Mouse (Mus musculus) olfactory bulb, adult 2 months (tissue): ENCODE data around the gene Zmynd10. TPM values are rescaled to one million over a fixed set of nuclear protein-coding genes. Genes with fewer than 3 reads are reported as not detected.

Source experiments
- H3K27ac ChIP-seq: fragments of 200-500 bp; 2 replicates; pipeline ENCODE4 v1.5.1; 2012; ENCODE audit warnings: low read depth, low read length; ENCODE audit not compliant: insufficient read depth
- H3K4me1 ChIP-seq: fragments of 200-500 bp; 2 replicates; pipeline ENCODE4 v1.6.1; 2012; ENCODE audit warnings: low read length; ENCODE audit not compliant: control insufficient read depth, insufficient read depth
- H3K4me3 ChIP-seq: fragments of 200-500 bp; 2 replicates; pipeline ENCODE4 v1.5.1; 2012; ENCODE audit warnings: mild to moderate bottlenecking, low read depth, low read length, moderate library complexity; ENCODE audit not compliant: insufficient read depth
- CTCF ChIP-seq: fragments of 200-500 bp; IDR thresholded peaks from 2 replicates; pipeline ENCODE4 v1.5.1; 2012; ENCODE audit warnings: low read depth, mild to moderate bottlenecking, low read length, moderate library complexity; ENCODE audit not compliant: insufficient read depth
- POLR2A ChIP-seq: fragments of 200-500 bp; IDR thresholded peaks from 2 replicates; pipeline ENCODE4 v1.6.1; 2012; ENCODE audit warnings: mild to moderate bottlenecking, low read depth, low read length, moderate library complexity; ENCODE audit not compliant: insufficient read depth
- whole genome bisulfite sequencing: fragments of 180-500 bp; shearing (Covaris S2); methylation state at CpG from one replicate; pipeline ENCODE4 v1.1.7; 2018; 5-methylcytosine and 5-hydroxymethylcytosine counted together
- polyA plus RNA-seq: library from polyadenylated mRNA; stranded (reverse); fragments of >200 nt; gene quantifications from 2 replicates; pipeline ENCODE4 v1.2.4, GENCODE M21; 2012; ENCODE audit warnings: low replicate concordance; ENCODE audit not compliant: missing spikeins, insufficient read depth, insufficient read length

Zmynd10 gene
- polyA plus RNA-seq, 1 experiment: not detected

DNA sequence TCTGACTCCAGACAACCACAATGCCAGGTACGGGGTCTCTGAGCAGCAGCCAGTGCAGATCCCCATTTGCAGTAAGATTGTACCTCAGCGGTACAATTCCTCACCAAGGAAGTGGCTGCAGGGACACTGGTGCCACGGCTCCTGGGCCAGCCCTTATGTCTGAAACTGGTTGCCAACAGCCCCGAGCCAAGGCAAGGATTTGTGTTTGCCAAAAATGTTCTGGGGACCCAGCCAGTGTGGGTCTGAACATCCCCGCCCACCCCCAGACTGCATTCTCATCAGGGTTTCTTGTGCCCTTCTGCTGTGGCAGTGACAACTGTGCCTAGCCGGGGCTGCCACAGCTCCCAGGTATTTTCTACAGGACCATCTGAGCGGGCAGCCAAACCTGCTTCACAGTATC, 8.9 kb upstream of the Zmynd10 start:
- no peak for TF ChIP-seq POLR2A
- no peak for TF ChIP-seq CTCF
- no peak overlapping the region for H3K27ac ChIP-seq
- H3K4me1 ChIP-seq: peaks cover 34% of the 10 kb centered on the region
- H3K4me3 ChIP-seq: no peak overlapping the region
- WGBS: 52% methylated on average over 7 of the region's 7 CpGs

DNA sequence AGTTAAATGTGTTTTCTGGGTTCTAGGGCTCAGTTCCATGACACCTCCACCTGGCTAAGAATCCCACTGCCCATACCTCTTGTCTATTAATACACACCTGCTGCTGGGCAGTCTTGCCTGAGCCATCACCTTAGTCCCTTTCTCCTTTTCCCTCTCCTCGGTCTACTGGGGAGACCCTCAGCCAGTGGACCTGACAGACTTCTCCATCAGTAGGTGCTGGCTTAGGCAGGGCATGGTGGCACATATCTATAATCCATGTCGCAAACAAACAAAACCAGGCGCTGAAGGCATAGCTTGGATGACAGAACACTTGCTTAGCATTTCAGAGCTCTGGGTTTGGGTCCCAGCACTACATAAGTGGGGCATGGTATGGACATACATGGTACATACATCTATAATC, 8.4 kb upstream of the Zmynd10 start:
- H3K27ac ChIP-seq: no peak overlapping the region
- H3K4me1 ChIP-seq: peaks cover 34% of the 10 kb centered on the region
- WGBS: 93% methylated on average over 3 of the region's 3 CpGs
- TF ChIP-seq POLR2A (no peak), CTCF (no peak)
- no peak overlapping the region for H3K4me3 ChIP-seq

DNA sequence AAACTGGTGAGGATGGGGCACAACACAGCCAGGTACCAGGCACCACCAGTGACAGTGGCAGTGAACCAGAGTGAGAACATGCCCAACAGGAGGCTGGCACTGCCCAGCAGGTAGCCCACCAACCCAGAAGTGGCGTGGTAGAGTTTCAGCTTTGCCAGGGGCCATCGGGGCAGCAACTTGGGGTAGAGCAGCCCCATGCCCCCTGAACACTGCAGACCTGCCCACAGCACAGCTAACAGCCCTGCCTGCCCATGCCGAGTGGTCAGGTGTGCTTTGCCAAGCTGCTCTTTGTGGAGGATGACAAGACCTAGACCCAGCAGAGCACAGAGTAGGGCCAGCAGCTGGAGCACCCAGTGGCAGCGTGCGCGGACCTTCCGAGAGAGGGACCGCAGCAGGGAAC, 7.2 kb upstream of the Zmynd10 start:
- WGBS: 93% methylated on average over 8 of the region's 8 CpGs
- peaks cover 35% of the 10 kb centered on the region for H3K4me1 ChIP-seq

DNA sequence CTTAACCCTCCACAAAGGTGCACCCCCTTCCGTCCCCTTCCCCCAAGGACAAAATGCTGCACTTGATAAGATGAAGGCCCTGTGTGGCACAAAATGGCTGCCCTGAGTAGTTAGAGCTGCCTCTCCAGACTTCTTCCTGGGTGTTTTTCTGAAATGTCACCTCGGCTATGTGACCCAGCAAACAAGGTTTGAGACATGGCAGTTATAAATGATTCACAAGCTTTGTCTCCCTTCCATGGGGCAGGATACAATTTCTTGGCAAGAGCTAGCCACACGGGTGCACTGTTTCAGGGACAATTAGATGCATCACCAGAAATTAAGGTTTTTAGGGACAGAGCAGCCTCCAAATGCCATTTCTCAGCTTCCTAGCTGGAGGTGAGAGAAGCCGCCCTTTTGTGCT, 6.7 kb upstream of the Zmynd10 start:
- Histone ChIP-seq H3K4me3 (no peak overlapping the region), H3K4me1 (peaks cover 36% of the 10 kb centered on the region), H3K27ac (no peak overlapping the region)
- no peak for TF ChIP-seq CTCF
- no peak for TF ChIP-seq POLR2A
- 67% methylated on average over 4 of the region's 4 CpGs for WGBS

More for the DNA sequence above, 7.2 kb upstream of the Zmynd10 start:
- H3K4me3 ChIP-seq: no peak overlapping the region
- no peak overlapping the region for H3K27ac ChIP-seq
- no peak for TF ChIP-seq POLR2A

DNA sequence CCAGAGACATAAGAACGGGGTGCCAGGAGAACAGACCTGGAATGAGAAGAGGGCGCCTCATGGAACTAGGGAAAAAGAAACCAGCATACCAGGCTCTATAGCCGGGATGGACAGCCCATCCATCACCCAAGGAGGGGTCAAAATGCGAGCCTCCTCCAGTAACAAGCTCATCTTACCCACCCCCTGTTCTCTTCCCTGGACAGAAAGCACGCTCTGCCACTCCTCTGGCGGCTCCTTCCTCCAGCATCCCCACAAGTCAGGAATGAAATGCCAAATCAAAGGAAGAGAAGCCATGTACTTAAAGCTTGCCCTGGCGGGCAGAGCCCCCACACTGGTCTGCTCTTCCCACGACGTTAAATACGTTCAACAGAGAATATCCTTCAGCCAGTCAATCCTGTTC, 6.1 kb upstream of the Zmynd10 start:
- Histone ChIP-seq H3K4me1 (peaks cover 30% of the 10 kb centered on the region), H3K27ac (no peak overlapping the region), H3K4me3 (no peak overlapping the region)
- TF ChIP-seq CTCF (no peak), POLR2A (no peak)
- WGBS: 36% methylated on average over 10 of the region's 10 CpGs

DNA sequence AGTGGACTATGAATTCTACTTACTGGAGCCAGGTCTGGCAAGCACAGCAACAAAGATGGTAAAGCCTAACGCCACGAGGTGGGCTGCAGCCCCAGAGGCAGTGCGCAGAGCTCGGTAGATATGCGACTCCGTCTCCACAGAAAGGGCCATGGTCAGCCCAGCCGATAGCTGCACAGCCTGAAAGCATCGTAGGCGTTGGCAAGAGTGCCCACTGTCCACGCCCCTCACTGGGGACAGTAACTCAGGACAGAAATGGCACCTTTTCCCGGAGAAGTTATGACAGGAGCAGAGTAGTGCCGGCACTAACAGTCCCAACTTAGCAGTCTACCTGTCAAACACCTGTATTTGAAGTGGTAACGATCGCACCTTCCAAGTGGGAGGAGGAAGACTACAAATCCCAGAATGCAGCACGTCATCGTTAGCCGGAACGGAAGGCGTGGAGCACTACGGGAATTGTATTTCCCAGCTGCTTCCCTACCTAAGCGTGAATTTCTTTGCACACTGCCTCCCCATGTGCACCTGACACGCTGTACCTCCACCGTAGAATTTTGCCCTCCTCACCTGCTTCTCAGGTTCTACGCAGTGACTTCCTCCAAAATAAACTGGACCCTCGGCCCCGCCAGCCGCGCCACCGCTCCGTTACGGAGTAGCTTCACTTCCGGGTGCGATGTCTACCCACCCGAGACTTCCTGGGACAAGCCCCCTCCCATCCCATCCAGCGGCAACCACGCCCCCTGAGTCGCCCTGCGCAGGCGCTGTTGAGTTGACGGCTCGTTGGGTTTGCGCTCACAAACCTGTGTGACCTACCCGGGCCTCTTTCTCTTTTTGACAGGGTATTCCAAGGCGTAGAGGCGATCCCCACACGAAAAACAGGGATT, 5.4 kb upstream of the Zmynd10 start, which contains the start of the genes Cyb561d2 and Nprl2:
Gene Cyb561d2 (minus strand): TSS at position 720 of the 878 bp plus-strand sequence.
Gene Nprl2 (plus strand): TSS at position 753 of the 878 bp plus-strand sequence.
- WGBS: under 1% methylated on average over 46 of the region's 46 CpGs
- H3K27ac ChIP-seq: peak within 1 kb of the TSS; percentile 48; the same call in 1 of the 2 replicates
- H3K4me3 ChIP-seq: peak within 1 kb of the TSS; percentile 68
- H3K4me1 ChIP-seq: peaks cover 27% of the 10 kb centered on the region
- TF ChIP-seq CTCF (no peak), POLR2A (peak; percentile 69; the same call in 1 of the 2 replicates)

DNA sequence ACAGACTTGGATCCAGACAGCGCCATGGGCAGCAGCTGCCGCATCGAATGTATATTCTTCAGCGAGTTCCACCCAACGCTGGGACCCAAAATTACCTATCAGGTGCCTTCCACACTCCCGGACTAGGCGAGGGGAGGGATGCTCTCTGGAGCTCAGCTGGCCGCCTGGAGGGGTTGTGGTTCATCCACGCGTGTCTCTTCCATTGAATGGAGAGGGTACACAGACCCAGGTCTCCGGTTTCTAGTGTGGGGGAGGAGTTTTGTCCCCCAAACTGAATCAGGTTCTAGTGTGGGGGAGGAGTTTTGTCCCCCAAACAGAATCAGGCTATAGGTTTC, 4.8 kb upstream of the Zmynd10 start:
- 0% methylated on average over 11 of the region's 11 CpGs for WGBS

DNA sequence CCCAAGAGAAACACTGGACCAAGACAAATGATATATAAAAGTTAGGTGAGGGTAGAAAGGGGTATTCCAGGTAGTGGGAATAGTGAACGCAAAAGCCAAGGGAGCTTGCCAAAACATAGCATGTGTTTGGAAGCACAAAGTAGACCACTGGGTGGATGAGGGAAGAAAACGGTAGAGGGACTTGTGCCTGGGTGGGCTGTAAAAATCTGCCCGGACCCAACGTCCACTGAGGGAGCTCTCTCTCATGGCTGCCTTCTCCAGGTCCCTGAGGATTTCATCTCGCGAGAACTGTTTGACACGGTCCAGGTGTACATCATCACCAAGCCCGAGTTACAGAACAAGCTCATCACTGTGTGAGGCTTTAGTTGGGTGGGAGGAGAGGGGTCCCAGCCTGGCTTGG, 4.4 kb upstream of the Zmynd10 start:
- peaks cover 29% of the 10 kb centered on the region for H3K4me1 ChIP-seq
- TF ChIP-seq CTCF (no peak), POLR2A (no peak)
- no peak overlapping the region for H3K27ac ChIP-seq
- H3K4me3 ChIP-seq: peak overlapping the region; percentile 68
- 44% methylated on average over 8 of the region's 8 CpGs for WGBS

More for the DNA sequence above, 4.8 kb upstream of the Zmynd10 start:
- Histone ChIP-seq H3K4me1 (peaks cover 27% of the 10 kb centered on the region), H3K27ac (no peak overlapping the region), H3K4me3 (peak overlapping the region; percentile 68)
- TF ChIP-seq POLR2A (no peak), CTCF (no peak)

DNA sequence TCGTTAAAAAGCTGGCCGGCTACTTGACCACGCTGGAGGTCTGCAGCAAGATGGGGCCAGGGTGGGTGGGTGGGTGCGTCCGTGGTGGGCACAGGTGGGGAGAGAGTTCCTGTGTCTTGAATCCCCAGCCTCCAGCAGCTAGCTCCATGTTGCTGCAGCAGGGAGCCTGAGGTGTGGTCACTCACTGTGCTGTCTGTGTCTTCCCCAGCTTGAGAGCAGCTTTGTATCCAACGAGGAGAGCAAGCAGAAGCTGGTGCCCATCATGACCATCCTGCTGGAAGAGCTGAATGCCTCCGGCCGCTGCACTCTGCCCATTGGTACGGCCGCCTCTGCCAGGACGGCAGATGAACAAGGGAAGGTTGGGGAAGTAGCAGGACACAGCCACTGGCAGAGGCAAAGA, 3.8 kb upstream of the Zmynd10 start:
- Histone ChIP-seq H3K27ac (no peak overlapping the region), H3K4me1 (peaks cover 31% of the 10 kb centered on the region), H3K4me3 (no peak overlapping the region)
- WGBS: 89% methylated on average over 11 of the region's 11 CpGs
- no peak for TF ChIP-seq POLR2A
- TF ChIP-seq CTCF: no peak

DNA sequence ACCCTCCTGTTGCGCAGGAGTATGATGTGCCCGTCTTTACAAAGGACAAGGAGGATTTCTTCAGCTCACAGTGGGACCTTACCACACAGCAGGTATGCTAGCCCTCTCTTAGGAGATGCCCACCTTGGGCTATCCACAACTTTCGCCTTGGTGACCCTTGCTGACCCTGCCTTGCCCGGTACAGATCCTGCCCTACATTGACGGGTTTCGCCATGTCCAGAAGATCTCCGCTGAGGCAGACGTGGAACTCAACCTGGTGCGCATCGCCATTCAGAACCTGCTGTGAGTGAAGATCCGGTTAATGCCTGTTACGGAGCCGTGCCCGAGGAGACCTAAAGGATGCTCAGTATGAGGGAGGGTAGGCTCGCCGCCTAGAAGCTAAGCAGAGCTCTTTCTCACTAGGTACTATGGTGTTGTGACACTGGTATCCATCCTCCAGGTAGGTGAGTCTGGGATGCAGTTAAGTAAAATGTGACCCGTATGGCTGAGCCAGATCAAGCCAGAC, 2.9 kb upstream of the Zmynd10 start:
- Histone ChIP-seq H3K4me3 (no peak overlapping the region), H3K4me1 (peaks cover 31% of the 10 kb centered on the region), H3K27ac (no peak overlapping the region)
- WGBS: 95% methylated on average over 17 of the region's 17 CpGs
- no peak for TF ChIP-seq CTCF
- TF ChIP-seq POLR2A: no peak
